Mouse (Mus musculus) ES-E14 (cell line): Measurements from ENCODE around the gene Parm1. TPM values are rescaled to one million over a fixed set of nuclear protein-coding genes. Genes with fewer than 3 reads are reported as not detected.

Experiments used
- DNase-seq: peaks from one replicate; pipeline ENCODE4 v3.0.0-alpha.2; 2013; ENCODE audit warnings: low read depth, low spot score
- H3K27ac ChIP-seq: 2 replicates; pipeline ENCODE4 v1.5.1; 2012; ENCODE audit warnings: low read depth, mild to moderate bottlenecking, low read length, moderate library complexity, mixed read lengths; ENCODE audit not compliant: poor library complexity, insufficient read depth, severe bottlenecking
- H3K36me3 ChIP-seq: 2 replicates; pipeline ENCODE4 v1.6.1; 2012; ENCODE audit warnings: mild to moderate bottlenecking, low read length, moderate library complexity, mixed read lengths; ENCODE audit not compliant: control insufficient read depth, poor library complexity, insufficient read depth, severe bottlenecking
- H3K4me1 ChIP-seq, 2 experiments: fragments of 150-350 bp in 1 of 2; sonication (generic) in 1 of 2; 2 replicates each; pipeline ENCODE4 v1.6.1; 2012; ENCODE audit warnings: low read length in 2 of 2, mild to moderate bottlenecking in 1 of 2, mixed read lengths in 1 of 2; ENCODE audit not compliant: control insufficient read depth in 2 of 2, insufficient read depth in 2 of 2, poor library complexity in 1 of 2
- H3K4me3 ChIP-seq, 2 experiments: fragments of 150-350 bp in 1 of 2; sonication (generic) in 1 of 2; 2 replicates each; pipeline ENCODE4 v1.5.1; 2012; ENCODE audit warnings: low read length in 2 of 2, low read depth in 1 of 2, mild to moderate bottlenecking in 1 of 2, mixed read lengths in 1 of 2; ENCODE audit not compliant: insufficient read depth in 1 of 2, poor library complexity in 1 of 2, severe bottlenecking in 1 of 2
- H3K9ac ChIP-seq: 2 replicates; pipeline ENCODE4 v1.6.1; 2012; ENCODE audit warnings: low read depth, mild to moderate bottlenecking, low read length, mixed read lengths; ENCODE audit not compliant: poor library complexity, insufficient read depth, severe bottlenecking
- H3K9me3 ChIP-seq: fragments of 150-350 bp; sonication (generic); 2 replicates; pipeline ENCODE4 v1.6.1; 2012; ENCODE audit warnings: low read depth, mild to moderate bottlenecking, low read length; ENCODE audit not compliant: control insufficient read depth, insufficient read depth
- CHD2 ChIP-seq: IDR thresholded peaks from 2 replicates; pipeline ENCODE4 v1.6.1; 2014; ENCODE audit warnings: mild to moderate bottlenecking, low read depth, low read length, inconsistent platforms
- HCFC1 ChIP-seq: IDR thresholded peaks from 2 replicates; pipeline ENCODE4 v1.6.1; 2012; ENCODE audit warnings: low read length, inconsistent platforms, borderline replicate concordance; ENCODE audit not compliant: insufficient read depth
- MAFK ChIP-seq: IDR thresholded peaks from 2 replicates; pipeline ENCODE4 v1.6.1; 2014; ENCODE audit warnings: mild to moderate bottlenecking, low read depth, low read length, inconsistent platforms; ENCODE audit not compliant: insufficient read depth
- ZC3H11A ChIP-seq: IDR thresholded peaks from 2 replicates; pipeline ENCODE4 v1.6.1; 2012; ENCODE audit warnings: low read depth, mild to moderate bottlenecking, inconsistent platforms, low read length, borderline replicate concordance
- ZNF384 ChIP-seq: IDR thresholded peaks from 2 replicates; pipeline ENCODE4 v1.6.1; 2012; ENCODE audit warnings: low read depth, low read length, inconsistent platforms
- in situ Hi-C, 2 experiments: fragments of 600-800 bp; cut with MboI; formaldehyde crosslinking; loops; one replicate each; pipeline ENCODE4 v1.15.1; 2025; ENCODE audit warnings: low sequenced_read_pairs in 2 of 2, inconsistent platforms in 1 of 2; ENCODE audit not compliant: unreplicated experiment in 2 of 2
- total RNA-seq: library from RNA; depleted of rRNA; stranded (reverse); fragments of 300-350 nt; gene quantifications from 2 replicates; pipeline ENCODE4 v1.2.3, GENCODE M21; 2012

Parm1 gene
- total RNA-seq, 1 experiment, result 7.3 TPM

GRCm38 (mm10) chr5:91480129-91480528, 37.3 kb upstream of the Parm1 start:
- Histone ChIP-seq H3K9ac (no peak overlapping the region), H3K27ac (no peak overlapping the region), H3K9me3 (no peaks in the 10 kb centered on the region), H3K4me3 (no peak overlapping the region), H3K36me3 (no peaks in the 10 kb centered on the region), H3K4me1 (no peaks in the 10 kb centered on the region)
- in situ Hi-C loops, result no loop called here
- TF ChIP-seq MAFK (no peak), ZNF384 (no peak), ZC3H11A (no peak), CHD2 (no peak), HCFC1 (no peak)
- DNase-seq, result no peak

- in situ Hi-C loops, result no loop called here
- no peak overlapping the region for H3K4me3 ChIP-seq
- TF ChIP-seq CHD2 (no peak), HCFC1 (no peak), ZC3H11A (no peak), MAFK (no peak), ZNF384 (no peak)
- no peak overlapping the region for H3K27ac ChIP-seq
- DNase-seq, result no peak
- no peaks in the 10 kb centered on the region for H3K36me3 ChIP-seq
- no peak overlapping the region for H3K9ac ChIP-seq
- H3K9me3 ChIP-seq, result no peaks in the 10 kb centered on the region
- H3K4me1 ChIP-seq, result no peaks in the 10 kb centered on the region
Measured at GRCm38 (mm10) chr5:91484324-91484723, 33.1 kb upstream of the Parm1 start.

- H3K27ac ChIP-seq, result no peak overlapping the region
- H3K4me3 ChIP-seq, result no peak overlapping the region
- H3K9me3 ChIP-seq, result no peaks in the 10 kb centered on the region
- H3K9ac ChIP-seq, result no peak overlapping the region
- TF ChIP-seq HCFC1 (no peak), CHD2 (no peak), MAFK (no peak)
- in situ Hi-C loops, result no loop called here
- no peaks in the 10 kb centered on the region for H3K4me1 ChIP-seq
- no peak for DNase-seq
- H3K36me3 ChIP-seq, result no peaks in the 10 kb centered on the region
Measured at GRCm38 (mm10) chr5:91494456-91494855, 23.0 kb upstream of the Parm1 start.

GRCm38 (mm10) chr5:91501361-91501760, 16.1 kb upstream of the Parm1 start:
- Histone ChIP-seq H3K9me3 (no peaks in the 10 kb centered on the region), H3K27ac (no peak overlapping the region), H3K4me3 (no peak overlapping the region), H3K36me3 (no peaks in the 10 kb centered on the region), H3K4me1 (no peaks in the 10 kb centered on the region), H3K9ac (no peak overlapping the region)
- in situ Hi-C loops, result no loop called here
- TF ChIP-seq CHD2, result no peak
- no peak for TF ChIP-seq ZC3H11A
- TF ChIP-seq MAFK, result no peak
- TF ChIP-seq HCFC1, result no peak
- TF ChIP-seq ZNF384, result no peak
- DNase-seq, result no peak

- DNase-seq, result no peak
Measured at GRCm38 (mm10) chr5:91502366-91502765, 15.0 kb upstream of the Parm1 start.

More at GRCm38 (mm10) chr5:91502366-91502765, 15.0 kb upstream of the Parm1 start:
- no peak for TF ChIP-seq ZC3H11A
- H3K4me3 ChIP-seq, result no peak overlapping the region
- in situ Hi-C loops, result no loop called here
- no peaks in the 10 kb centered on the region for H3K9me3 ChIP-seq
- H3K4me1 ChIP-seq, result no peaks in the 10 kb centered on the region
- no peak overlapping the region for H3K27ac ChIP-seq
- H3K9ac ChIP-seq, result no peak overlapping the region
- no peaks in the 10 kb centered on the region for H3K36me3 ChIP-seq
